Mouse (Mus musculus): Measurements from ENCODE around the gene Opa3.
A peak's percentile ranks its signal among the peaks of the same experiment; 100 is the strongest.

Opa3 gene

GRCm38 (mm10) chr7:19279581-19280114 lies 51.5 kb downstream of the Opa3 start, which contains the start of gene Ppm1n:
Ppm1n (minus strand) TSS chr7:19280064.
- DNase-seq (ENCODE audit: low read depth, low spot score) = no peak

- peak; percentile 51 for DNase-seq (ENCODE audit: low read depth, low spot score)
Observed at GRCm38 (mm10) chr7:19281680-19282304, 53.7 kb downstream of the Opa3 start.

GRCm38 (mm10) chr7:19282385-19282784 lies 54.3 kb downstream of the Opa3 start, which contains the start of gene Rtn2:
Rtn2 (plus strand) TSS chr7:19282624.
- DNase-seq (ENCODE audit: low read depth, low spot score) = peak; percentile 65

GRCm38 (mm10) chr7:19282791-19283405 lies 54.8 kb downstream of the Opa3 start:
- peak; percentile 56 for DNase-seq (ENCODE audit: low read depth, low spot score)

- DNase-seq (ENCODE audit: low read depth, low spot score) = no peak
Observed at GRCm38 (mm10) chr7:19283406-19283804, 55.3 kb downstream of the Opa3 start.

GRCm38 (mm10) chr7:19284763-19285162 lies 56.6 kb downstream of the Opa3 start:
- DNase-seq (ENCODE audit: low read depth, low spot score) = peak; percentile 72

GRCm38 (mm10) chr7:19290969-19291596 lies 62.9 kb downstream of the Opa3 start:
- no peak for DNase-seq (ENCODE audit: low read depth, low spot score)

- peak; percentile 92 for DNase-seq (ENCODE audit: low read depth, low spot score)
Observed at GRCm38 (mm10) chr7:19295503-19296185, 67.5 kb downstream of the Opa3 start.

GRCm38 (mm10) chr7:19297034-19297433 lies 68.9 kb downstream of the Opa3 start:
- no peak for DNase-seq (ENCODE audit: low read depth, low spot score)

GRCm38 (mm10) chr7:19297794-19298193 lies 69.7 kb downstream of the Opa3 start:
- no peak for DNase-seq (ENCODE audit: low read depth, low spot score)

- peak; percentile 65 for DNase-seq (ENCODE audit: low read depth, low spot score)
Observed at GRCm38 (mm10) chr7:19299194-19299593, 71.1 kb downstream of the Opa3 start.

- DNase-seq (ENCODE audit: low read depth, low spot score) = peak; percentile 77
Observed at GRCm38 (mm10) chr7:19300501-19301421, 72.6 kb downstream of the Opa3 start.

GRCm38 (mm10) chr7:19301461-19302263 lies 73.5 kb downstream of the Opa3 start:
- no peak for DNase-seq (ENCODE audit: low read depth, low spot score)

GRCm38 (mm10) chr7:19302264-19303045 lies 74.3 kb downstream of the Opa3 start:
- DNase-seq (ENCODE audit: low read depth, low spot score) = no peak

GRCm38 (mm10) chr7:19303046-19303305 lies 74.8 kb downstream of the Opa3 start:
- no peak for DNase-seq (ENCODE audit: low read depth, low spot score)

- DNase-seq (ENCODE audit: low read depth, low spot score) = peak; percentile 47
Observed at GRCm38 (mm10) chr7:19303770-19304169, 75.6 kb downstream of the Opa3 start.

GRCm38 (mm10) chr7:19304501-19305412 lies 76.6 kb downstream of the Opa3 start:
- DNase-seq (ENCODE audit: low read depth, low spot score) = no peak

- DNase-seq (ENCODE audit: low read depth, low spot score) = no peak
Observed at GRCm38 (mm10) chr7:19305413-19305735, 77.2 kb downstream of the Opa3 start.
